Mouse (Mus musculus) kidney, postnatal 25 days (tissue): ENCODE results near the gene Itprid2.
"Not testable (repeated sequence)": the region's sequence is repeated elsewhere in the genome, so short reads cannot be mapped to it uniquely, and the experiment has no call there.

Experiments
- DNase-seq, 2 experiments: peaks; one replicate each; pipeline ENCODE4 v3.0.0; 2021; ENCODE audit warnings: mixed read lengths in 2 of 2

The Itprid2 gene

DNA sequence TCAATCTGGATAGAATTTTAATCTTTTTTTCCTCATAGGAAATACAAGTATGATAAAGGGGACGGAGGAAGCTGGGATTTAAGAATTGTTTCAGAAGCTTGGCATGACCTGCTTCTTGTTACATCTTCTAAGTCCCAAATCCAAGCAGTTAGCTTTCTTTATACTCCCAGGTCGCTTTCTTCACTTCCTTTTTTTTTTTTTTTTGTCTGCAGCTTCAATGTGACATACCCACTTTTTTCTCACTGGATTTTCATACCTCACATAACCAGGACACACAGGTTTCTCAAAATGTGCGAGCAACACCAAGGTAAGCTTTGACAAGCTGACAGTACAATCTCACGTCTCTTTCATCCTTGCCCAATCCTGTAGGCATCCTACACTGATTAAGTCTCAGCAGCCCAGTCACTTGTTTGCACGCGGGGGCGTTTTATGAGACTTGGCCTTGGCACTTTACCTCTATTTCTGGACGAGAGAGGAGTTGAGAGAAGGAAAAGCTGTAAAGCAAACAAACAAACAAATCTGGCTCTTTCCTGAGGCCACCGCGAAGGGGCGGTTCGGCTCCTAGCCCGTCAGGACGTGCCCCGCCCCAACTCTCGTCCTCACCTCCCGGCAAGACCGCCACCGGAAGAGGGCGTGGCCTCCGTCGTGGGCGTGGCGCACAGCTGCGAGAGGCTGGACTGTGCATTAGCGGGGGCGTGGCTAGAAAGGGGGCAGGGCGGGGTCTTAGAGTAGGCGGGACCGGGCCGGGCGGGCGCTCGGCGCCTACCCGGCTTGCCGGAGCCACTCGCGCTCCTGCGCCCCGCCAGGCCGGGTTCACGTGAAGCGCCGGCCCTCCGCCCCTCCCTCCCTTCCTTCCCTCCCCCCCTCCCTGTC lies at the start of gene Itprid2:
Gene Itprid2, plus strand, starts transcription at position 825 of the 873 bp plus-strand sequence.
- peak; percentile 99 to 100 for DNase-seq

DNA sequence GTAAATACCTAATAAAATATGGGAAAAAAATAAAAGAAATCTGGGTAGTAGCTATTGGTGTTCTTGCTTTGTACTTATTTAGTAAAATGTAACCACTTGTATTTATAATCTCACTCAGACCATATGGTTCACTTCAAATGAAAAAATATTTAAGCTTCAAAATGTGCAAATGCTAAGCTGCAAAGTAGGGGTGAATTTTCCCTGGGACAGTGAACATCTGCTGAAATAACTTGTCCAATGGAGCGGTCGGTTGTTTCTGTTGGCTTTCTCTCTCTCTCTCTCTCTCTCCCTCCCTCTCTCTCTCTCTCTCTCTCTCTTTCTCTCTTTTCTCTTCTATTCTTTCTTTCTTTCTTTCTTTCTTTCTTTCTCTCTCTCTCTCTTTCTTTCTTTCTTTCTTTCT lies 39.0 kb upstream of the Itprid2 start:
- no peak for DNase-seq

DNA sequence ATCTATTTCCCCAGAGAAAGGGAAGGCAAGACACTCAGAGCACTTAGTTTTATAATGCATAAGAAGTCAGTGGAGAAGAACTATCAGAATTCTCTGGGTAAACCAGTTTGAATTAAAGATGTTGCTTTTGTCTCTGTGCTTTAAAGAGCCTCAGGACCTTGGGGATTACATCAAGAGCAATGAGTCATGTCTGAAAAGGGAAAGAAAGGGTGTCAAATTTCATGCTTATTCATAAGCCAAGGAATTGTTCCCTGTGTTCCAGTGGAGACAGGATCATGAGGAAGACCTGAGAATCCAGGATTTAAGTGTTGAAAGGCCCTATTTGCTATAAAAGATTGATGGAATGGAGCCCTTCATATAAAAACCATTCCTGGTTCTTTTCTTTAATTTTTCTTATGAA lies 38.1 kb upstream of the Itprid2 start:
- no peak for DNase-seq

DNA sequence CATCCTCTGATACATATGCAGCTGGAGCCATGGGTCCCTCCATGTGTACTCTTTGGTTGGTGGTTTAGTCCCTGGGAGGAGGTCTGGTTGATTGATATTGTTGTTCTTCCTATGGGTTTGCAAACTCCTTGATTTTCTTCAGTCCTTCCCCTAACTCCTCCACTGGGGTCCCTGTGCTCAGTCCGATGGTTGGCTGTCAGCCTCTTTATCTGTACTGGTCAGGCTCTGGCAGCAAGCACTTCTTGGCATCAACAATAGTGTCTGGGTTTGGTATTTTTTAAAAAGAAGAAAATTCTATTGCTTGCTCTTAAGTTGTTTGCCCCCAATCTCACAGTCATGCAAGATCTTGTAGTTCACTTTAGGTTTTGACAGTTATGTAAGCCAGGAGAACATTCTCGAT lies 34.0 kb upstream of the Itprid2 start:
- not testable (repeated sequence) for DNase-seq

DNA sequence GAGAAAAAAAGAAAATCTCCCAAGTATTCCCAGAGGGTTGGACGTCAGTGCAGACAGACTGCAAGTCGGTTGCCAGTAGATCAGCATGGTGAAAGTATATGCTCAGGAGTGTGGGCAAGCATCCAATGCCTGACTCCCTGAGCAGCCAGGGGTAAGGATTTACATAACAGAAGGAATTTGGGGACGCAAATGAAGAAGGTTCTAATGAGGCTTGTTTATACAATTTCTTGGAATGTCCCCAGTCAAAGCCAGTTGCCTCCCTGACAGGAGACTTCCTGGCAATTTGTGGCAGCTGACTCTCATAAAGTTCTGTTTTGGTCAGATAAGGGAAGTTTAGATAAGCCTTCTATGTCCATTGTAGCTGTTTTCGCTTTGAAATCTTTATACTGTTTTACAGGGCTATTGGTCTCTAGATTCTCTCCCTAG lies 33.4 kb upstream of the Itprid2 start:
- peak; percentile 30 to 47 for DNase-seq

DNA sequence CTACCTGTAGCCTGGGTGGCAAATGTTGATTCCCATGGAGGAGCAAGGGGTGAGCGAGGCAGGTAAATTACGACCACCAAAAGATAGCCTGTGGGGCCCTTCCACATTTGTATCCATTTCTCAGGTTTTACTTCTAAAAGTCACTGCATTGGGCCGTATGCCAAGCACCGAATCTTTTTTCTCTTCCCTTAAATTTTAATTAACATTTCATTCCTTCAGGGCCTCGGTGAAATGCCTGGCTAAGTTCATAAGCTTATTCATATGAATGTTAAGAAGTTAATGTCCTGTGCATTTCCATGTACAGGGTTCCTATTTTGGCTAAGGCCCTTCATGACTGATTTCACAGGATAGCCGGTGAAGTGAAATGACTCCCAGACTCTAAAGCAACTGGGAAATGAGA lies 32.8 kb upstream of the Itprid2 start:
- DNase-seq, result peak in 1 of 2 experiments; percentile 14

DNA sequence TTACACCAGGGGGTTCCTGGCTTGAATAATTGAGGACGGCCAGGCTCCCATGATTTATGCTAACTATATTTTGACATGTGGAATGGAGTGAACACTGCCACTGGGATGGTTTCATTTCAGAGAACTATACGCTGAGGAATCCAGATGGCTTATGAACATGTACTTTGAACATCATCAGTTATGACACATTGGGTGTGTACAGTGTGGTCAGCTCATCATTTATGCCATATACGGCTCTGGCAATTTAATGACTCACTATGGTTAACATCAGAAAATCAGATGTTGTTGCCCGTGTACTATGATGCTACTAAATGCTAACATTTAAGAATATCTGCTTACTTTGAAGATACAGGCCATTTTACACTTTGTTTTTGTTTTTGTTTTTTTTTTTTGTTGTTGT lies 31.8 kb upstream of the Itprid2 start:
- no peak for DNase-seq

DNA sequence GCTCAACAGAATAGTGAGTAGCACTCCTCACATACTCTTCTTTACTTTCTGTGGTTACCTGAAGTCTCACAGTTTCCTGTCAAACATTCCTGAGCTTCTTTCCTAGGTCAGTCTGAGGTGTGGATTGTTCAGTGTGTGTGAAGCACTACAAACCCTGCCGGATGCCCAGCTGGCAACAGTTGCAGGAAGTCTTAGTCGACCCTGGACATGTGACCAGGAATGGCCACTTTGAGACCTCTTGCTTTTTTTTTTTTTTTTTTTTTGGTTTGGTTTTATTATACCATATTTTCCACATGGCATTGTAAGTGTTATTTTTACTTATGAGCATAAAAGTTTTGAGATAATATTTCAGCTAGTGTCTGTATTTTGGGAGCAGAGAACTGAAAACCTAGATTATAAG lies 29.1 kb upstream of the Itprid2 start:
- no peak for DNase-seq

DNA sequence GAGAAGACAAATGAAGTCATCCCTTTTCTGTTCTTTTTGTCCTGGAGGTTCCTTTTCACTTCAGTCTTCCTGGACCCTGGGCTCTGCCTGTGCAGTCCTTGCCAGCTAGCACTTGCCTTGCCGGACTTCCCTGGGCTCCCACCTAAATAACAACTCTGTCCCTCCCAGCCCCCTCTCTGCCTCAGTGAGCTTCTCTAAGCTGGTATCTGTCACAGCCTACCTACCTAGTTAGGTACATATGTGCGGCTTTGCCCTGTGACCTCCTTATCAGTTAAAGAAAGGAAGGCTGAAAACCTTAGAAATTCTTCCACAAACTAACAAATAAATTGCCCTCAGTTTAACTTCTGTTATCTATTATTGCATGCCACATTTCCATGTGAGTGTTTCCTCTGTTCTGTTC lies 28.0 kb upstream of the Itprid2 start:
- DNase-seq, result no peak

DNA sequence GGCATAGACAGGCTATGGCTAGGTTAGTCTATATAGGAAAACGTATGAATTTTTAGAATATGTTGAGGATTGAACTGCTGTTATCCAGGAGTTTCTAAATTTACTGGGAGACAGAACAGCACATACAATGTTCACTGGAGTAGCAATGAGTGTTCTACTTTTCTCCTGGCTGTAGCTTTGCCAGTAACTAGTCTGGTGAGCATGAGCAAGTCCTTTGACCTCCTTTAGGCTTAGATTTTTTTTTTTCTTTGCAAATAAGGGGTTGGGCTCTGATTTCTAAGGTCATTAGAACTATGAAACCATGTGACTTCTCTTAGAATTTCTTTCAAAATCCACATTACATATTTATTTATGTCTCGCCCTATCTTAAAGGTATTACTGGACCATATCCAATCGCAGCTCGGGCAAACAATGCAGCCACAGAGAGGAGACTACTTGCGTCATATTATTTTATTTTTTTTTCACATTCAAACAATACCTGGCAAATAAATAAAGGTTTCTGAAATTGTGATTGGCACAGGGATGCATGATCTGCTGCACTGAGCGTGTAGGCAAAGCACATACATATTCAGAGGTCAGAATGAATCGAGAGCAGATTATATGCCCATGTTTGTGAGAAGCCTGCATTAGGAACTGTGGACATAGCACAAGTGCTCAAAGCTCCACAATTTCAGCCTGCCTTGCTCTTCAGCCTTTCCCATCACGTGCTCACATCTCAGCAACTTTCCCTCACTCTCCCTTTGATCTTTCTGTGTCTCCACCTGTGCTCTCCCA lies 26.7 kb upstream of the Itprid2 start:
- no peak for DNase-seq

DNA sequence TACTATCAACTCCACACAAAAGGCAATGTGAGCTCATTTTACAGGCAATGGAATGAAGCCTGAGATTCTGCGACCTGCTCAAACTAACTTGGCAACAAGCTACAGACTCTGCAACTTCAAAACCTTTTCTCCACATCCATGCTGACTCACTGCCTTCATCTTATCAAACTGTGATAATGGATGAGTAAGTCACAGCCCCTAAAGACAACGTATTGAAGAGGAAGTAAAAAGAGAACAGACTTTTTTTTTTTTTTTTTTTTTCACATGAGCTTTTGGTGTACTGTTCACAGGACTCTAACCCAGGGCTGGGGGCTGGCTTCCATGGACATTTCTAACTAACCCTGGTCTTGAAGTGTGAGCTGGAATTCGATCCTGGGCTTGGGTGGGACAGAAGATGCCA lies 24.3 kb upstream of the Itprid2 start:
- no peak for DNase-seq

DNA sequence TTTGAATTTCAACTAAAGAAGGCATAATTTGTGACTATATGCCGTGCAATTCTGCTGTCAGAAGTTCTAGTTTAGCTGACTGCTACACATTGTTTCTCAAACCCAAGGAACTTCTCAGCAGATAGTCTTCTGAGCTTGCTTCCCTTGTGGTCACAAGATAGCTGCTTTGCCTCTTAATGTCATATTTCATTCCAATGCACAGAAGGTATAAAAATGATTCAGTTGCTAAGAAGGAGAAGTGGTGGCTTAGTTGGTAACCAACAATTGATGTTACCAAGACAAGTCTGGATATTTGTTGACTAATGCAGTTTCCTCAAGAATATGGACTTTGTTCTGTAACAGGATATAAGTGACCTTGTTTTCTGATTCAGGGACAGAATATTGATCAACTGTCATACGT lies 17.0 kb upstream of the Itprid2 start:
- no peak for DNase-seq

DNA sequence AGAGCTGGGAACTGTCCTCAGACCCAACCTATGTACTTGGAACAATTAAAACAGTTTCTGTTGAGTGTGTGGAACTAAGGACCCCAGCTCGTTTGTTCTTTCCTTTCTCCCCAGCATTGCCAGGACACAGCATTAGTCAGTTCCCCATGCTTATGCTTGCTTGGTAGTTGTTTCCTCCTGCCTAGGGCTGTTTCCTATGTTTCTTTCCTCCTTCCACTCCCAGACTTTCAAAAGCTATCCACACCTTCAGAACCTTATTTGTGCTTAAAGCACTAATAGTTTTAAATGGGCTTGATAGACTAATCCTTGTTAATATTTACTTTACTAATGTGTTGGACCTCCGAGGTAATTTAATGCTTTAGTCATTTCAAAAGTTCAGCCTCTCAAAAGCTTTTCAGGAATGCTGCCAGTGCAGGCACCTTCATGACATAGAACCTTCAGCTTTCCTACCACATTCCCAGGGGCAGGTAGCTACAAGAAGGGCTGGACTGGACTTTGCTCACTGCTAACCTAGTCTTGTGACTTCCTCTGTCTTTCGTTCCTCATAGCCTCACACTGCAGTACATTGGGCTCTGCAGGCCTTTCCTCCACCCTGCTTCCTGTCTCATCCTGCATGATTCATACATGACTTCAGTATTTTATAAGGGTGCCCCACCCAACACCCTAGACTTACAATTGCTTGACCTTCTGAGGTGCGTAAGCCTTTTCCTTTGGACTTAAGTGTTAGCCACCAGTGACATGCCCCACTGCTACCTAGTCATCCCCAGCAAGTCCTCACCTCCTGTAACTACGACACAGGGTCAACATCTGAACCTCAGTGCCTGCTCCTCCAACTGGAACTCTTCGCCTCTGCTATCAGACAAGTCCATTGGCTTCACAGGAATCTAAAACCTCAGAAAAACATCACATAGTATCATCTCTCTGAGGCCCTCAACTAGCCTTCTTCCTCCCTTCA lies 16.3 kb upstream of the Itprid2 start:
- DNase-seq, result peak; percentile 61 to 63

DNA sequence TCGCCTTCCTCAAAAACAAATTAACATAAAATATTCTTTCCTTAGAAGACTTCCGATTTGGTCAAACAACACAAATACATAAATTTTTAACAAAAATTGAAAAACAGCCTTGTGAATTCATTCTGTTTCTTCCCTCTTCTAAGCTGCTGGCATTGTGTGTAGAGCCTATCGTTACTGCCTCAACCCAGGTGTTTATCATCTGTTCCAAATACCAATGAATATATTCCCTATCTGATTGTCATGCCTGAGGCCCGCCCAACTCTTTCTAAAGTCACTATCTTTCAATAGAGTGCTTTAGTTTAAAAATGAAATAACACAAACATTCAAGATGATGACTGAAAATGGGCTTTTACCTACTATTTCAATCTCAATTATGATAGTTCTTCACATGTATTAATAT lies 11.9 kb upstream of the Itprid2 start:
- DNase-seq, result no peak

DNA sequence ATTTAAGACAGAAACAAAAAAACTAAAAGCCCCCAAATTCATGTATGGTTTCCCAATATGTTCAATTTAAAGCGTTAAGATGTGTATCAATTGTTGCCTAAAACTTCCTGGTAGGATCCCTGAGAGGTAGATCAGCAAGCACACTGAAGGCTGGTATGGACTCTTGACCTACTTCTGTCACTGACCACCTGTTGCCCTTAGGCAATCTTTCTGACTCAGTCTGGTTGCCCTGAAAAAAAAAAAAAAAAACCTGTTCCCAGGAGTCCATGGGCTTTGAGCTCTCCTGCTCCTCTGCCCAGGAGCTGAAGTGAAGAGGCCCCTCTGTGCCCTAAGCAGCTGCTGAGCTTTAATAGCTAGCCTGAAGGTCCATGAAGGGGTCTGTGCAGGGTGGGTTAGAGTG lies 7.5 kb upstream of the Itprid2 start:
- peak in 1 of 2 experiments; percentile 27 for DNase-seq

DNA sequence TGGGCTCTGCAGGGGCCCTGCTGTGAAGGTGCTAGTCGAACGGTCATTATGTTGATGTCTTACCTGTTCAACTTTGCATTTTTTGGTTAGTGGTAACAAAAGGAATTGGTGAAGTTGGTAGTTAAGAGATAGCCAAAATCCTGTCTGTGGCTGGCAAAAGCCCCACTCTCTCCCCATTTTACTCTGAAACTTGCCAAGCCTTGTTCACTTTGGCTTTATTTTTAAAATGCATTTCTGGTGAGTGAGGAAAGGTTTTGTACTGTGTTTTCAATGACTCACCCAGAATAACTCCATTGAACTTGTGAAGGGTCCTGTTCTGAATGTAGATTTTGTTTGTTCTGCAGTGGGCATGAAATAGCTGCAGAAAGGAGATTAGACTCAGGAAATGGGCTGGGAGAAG lies 4.9 kb upstream of the Itprid2 start:
- no peak for DNase-seq

DNA sequence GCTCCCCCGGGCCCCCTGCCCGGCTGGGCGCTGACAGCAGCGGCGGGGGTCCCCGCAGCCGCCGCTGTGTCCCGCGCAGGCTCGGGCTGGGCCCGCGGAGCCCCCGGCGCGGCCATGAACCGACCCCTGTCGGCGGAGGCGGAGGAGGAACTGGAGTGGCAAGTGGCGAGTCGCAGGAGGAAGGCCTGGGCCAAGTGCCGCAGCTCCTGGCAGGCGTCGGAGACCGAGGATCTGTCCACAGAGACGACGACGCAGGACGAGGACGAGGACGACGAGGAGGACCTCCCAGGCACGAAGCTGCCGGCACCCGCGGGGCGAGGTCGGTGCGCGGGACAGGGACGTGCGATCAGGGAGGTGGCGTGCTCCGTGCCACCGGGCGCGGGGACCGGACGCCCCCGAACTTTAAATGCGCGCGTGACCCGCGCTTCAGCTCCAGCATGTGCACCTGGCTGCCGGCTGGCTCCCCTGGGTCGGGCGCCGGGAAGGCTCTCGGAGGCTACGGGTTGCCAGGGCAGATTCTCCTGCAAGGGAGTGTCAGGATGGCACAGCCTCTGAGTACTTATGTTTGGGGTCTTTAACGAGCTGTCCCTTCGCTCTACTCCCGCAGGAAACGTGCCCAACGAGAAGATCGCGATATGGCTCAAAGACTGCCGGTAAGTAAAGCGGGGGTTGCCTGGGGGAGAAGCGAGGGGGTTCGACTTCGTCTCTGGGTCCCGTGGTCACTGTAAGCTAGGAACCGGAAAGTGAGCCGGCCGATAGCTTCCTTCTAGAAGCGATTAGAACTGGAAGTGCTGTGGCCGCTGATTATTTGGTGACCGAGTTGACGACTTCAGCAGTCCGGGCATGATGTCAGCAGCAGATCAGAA lies 507 bp downstream of the Itprid2 start:
- peak; percentile 67 to 84 for DNase-seq

DNA sequence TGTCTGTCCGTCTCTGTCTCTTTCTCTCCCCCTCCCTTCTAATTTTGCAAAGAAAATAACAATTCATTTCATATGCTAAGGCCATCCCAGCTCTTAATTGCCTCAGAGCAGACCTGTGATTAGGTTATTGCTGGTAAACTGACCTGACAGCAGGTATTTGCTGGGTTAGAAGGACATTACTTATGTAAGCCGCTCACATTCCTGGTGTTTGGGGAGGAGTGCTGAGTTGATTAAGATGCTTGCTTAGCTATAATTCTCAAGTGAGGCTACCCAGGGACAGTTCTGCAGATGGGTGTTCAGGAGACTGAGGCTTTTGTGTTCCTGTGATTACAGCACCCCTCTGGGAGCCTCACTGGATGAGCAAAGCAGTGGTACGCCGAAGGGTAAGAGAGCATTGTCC lies 3.8 kb downstream of the Itprid2 start:
- DNase-seq, result peak in 1 of 2 experiments; percentile 32

DNA sequence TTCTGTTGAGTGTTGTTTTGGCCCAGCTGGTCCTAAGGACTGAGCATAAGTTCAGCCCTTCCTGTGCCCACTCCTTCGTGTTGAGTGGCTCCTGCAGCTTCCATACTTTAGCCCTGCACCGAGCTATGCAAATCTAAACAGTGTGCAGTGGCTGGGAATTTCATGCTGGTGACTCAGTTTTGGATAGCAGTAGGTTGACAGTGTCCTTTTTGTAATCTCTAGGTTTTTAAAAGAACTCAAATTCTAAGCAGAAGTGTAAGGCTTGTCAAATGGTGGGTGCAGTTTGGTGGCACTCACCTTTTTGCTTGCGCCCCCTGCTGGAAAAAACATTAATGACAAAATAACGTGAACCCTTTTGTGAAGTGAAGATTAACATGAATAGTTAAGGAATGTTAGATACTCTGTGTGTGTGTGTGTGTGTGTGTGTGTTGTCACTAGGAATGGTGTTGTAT lies 11.1 kb downstream of the Itprid2 start:
- DNase-seq, result peak; percentile 38 to 82

DNA sequence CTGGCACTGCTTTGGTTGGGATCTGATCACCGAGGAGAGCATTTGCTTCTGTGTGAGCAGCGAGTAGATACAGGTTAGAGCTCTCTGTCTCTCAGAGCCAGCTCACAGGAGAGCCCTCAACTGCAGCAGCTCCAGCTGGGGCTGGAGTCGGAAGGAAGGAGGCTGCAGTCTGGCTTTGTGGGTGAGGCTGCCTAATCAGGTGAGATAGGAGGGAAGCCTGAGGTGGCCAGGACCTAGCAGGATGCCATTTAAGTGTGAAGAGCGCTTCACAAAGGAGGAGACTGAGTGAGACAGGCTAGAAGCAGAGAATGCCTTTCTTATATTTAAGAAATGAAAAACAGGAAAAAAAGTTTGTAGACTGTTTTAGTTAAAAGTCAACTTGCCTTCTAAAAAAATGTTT lies 11.9 kb downstream of the Itprid2 start:
- no peak for DNase-seq

DNA sequence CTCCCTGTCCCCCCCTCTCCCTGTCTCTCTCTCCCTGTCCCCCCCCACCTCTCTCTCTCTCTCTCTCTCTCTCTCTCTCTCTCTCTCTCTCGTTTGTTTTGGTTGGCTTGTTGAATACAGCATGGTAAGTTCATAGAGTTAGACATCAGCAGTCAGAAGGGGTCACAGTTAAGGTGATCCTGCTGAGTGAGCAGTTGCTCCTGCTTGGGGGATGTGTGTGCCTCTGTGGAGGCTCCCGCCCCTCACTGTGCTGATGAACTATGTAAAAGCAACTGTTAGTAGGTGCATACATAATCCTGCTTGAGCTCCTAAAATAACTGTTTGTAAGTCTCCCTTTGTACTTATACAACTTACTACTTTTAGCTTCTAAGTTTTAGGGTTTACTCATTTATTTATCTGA lies 12.6 kb downstream of the Itprid2 start:
- peak; percentile 37 to 54 for DNase-seq

DNA sequence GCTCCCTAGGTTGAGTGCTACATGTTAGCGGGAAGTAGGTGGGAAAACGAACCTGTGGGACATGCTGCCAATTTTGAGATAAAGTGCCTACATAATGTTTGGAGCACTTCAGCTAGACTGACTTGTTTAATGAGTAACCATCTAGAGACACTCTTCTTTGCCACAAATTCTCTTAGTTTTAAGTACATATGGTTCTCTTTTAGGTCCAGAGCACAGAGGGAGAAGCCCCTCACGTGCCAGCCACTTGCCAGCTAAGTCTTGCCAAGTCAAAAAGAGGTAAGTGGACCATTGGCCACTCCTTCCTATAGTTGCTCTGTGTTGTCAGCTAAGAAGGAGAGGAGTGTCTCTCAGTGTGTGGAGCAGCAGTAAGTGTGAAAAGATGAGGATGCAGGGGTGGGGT lies 16.0 kb downstream of the Itprid2 start:
- DNase-seq, result peak; percentile 51 to 81
